Mouse (Mus musculus): ENCODE measurements around the gene Obp1b. TPM values are rescaled to one million over a fixed set of nuclear protein-coding genes. Genes with fewer than 3 reads are reported as not detected.
"Not testable (repeated sequence)": the region's sequence is repeated elsewhere in the genome, so short reads cannot be mapped to it uniquely, and the experiment has no call there.

The Obp1b gene
- not detected for total RNA-seq (2021)
- long read RNA-seq, experiment 1 = 0 reads
- long read RNA-seq, experiment 2 = 0 reads

DNA sequence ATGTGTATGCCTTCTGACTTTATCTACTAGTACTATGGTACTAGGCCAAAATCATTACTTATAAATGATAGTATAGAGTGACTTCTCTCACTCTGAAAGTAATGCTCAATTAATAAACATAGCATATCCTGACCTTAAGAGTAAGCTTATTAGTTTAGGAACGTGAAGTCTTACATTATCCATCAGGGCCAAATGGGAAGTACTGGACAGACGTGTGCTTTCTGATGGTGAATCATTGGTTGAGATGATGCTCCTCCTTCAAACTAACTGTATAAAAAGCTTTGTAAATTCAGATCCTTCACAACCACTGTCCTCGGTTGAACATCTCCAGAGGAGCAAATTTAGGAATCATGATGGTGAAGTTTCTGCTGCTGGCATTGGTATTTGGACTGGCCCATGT is at the start of gene Obp1b:
Obp1b (plus strand) TSS at position 301 of the 400 bp plus-strand sequence.
- not testable (repeated sequence) for DNase-seq

DNA sequence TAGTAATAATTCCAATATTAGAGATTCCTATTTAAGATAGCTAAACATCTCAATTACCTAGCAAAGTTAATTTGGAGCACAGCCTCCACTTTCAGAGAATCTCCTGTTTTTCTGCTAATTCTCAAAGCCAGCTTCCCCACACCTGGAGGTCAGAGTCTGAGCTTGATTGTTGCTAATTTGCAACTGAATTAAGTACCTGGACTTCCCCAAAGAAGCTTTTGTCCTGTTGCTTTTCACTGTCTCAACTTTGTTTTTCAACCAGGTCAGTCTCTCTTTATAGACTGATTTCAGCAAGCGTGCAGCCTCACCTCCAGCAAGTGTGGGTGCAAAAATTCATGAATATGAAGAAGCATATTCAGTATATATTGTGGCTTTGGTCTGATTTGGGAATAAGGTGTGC is 15.6 kb downstream of the Obp1b start:
- DNase-seq = not testable (repeated sequence)

DNA sequence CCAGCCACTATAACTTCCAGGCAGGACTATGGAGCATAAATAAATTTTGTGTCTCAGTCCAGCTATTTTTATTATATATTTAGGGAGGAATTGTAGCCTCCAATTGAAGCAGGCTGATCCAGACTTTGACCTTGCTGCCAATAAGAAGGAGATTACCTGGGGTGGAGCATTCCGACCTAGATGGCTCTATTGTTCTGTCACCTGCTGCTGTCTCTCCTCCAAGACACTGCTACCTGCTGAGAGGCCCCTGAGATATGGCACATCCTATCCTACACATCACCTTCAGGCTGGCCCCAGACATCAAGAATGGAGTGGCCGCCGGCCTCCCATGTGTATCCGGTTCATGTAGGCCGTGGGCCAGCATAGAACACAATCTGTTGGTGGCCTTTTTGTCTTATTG is 16.3 kb downstream of the Obp1b start:
- DNase-seq = no peak

Other genes with a start within 250 kb of the Obp1b start
- not detected for gene Obp1a, start 95.4 kb upstream of the Obp1b start, total RNA-seq (2021)
- gene Gm5938, start 61.3 kb upstream of the Obp1b start, total RNA-seq (2021) = not detected
- not detected for gene Gm14743, start 59.1 kb downstream of the Obp1b start, total RNA-seq (2021)
- gene 4930480E11Rik, start 182.9 kb downstream of the Obp1b start, total RNA-seq (2021) = not detected